Mouse (Mus musculus) retina, adult 2 months (tissue): Measurements from ENCODE around the gene Ssbp4.

Experiments used
- DNase-seq: peaks from one replicate; pipeline ENCODE4 v3.0.0-alpha.2; 2012; ENCODE audit warnings: low read depth, low spot score

Ssbp4 gene

DNA sequence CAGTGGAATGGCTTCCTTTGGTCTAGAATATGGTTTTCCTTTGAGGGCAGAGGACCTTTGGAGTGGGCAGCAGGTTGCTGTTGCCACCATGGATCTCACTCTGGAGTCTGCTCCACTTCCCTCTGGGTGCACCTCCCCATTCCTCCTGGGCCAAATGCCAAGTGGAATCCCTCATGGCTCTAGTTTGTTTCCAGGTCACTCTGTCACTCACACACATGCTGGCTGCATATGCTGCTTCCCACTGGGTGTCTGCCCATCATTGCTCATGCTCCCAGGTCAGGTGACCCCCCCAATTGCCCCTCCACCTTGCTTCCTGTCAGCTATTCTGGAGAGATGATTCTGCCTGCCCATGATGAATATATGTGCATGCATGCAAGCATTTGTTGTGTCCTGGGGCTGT lies 54.9 kb downstream of the Ssbp4 start:
- DNase-seq = peak; percentile 20

DNA sequence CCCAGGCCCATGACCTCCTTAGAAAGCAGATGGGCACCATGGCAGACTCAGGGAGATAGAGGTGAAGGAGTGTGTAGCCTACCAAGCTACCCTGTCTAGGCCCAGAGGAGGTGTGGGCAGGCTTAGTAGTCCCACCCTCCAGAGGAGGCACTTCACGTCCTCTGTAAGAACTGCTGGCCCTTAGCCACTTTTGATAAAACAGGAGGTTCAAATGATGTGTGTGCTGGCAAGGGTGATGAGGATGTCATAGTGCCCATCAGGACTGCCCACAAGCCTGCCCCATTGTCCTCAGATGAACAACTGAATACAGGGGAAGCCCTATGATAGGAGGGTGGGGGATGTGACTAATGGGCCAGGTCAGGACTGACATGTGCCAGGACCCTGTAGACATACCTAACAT lies 55.8 kb downstream of the Ssbp4 start:
- DNase-seq = no peak

DNA sequence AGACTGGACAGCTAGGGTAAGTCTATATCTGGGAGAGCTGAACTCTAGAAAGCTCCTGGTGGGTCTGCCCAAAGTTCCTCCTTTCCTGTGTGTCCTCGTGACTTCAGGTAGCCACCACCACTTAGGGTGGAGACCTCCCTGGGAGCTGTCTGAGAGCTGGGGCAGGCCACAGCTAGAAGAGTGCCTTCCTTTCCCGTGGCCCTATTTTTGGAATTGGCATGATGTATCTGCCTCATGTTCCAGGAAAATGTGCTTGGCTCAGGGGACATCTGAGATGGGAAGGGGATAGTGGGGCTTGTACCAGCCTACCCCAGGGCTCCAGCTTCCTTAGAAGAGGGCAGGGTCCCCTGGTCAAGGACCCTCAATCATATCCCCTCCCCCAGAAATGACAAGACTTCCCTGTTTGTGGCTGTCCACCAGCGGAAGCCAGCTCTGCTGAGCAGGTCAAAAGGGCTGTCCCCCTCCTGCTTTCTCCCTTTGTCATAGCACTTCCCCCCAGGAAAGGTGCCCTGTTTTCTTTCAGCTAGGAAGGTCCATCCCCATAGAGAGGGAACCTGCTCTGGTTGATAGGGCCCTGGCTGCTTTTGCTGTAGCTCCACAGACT lies 57.0 kb downstream of the Ssbp4 start:
- DNase-seq = no peak

DNA sequence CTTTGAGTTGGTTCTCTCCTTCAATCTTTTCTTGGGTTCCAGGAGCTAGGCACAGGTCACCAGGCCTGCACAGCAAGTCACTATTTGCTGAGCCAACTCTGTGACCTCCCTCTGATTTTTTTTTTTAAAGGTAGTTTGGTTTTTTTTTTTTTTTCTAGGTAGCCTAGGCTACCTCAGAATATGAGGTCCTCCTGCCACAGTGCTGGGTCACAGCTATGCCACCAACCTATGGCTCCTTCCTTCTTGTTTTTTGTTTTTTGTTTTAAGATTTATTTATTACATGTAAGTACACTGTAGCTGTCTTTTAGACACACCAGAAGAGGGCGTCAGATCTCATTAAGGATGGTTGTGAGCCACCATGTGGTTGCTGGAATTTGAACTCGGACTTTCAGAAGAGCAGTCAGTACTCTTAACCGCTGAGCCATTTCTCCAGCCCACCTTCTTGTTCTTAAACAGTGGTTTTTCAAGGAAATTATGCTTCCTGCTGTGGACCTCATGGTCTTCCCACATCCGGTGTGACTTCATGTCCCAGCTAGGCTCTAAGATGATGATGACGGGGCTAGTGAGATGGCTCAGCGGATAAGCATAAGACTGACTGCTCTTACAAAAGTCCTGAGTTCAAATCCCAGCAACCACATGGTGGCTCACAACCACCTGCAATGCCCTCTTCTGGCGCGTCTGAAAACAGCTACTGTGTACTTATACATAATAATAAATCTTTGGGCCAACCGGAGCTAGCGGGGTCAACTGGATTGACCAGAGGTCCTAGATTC lies 59.1 kb downstream of the Ssbp4 start:
- DNase-seq = no peak

DNA sequence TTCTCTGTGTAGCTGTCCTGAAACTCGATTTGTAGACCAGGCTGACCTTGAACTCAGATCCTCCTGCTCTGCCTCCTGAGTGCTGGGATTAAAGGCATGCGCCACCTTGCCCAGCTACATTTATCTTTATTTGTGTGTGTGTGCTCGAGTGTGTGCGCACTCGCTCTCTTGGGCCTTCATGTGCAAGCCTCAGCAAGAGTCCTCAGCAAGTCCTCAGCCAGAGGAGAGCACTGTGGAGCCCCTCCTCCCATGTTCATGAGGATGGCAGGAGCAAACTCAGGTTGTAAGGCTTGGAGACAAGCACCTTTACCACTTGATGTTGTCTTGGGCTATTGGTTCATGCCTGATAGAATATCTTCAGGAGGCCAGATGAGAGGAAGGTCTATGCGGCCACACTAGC lies 60.9 kb downstream of the Ssbp4 start:
- no peak for DNase-seq
